Mouse (Mus musculus) kidney, adult 2 months (tissue): ENCODE results near the gene Crk. TPM values are rescaled to one million over a fixed set of nuclear protein-coding genes. Genes with fewer than 3 reads are reported as not detected.

Source experiments
- DNase-seq: peaks from one replicate; pipeline ENCODE4 v3.0.0; 2021
- H3K27ac ChIP-seq: fragments of 200-500 bp; 2 replicates; pipeline ENCODE4 v1.5.1; 2012; ENCODE audit warnings: low read depth, low read length, control low read depth, inconsistent platforms; ENCODE audit not compliant: insufficient read depth
- H3K27me3 ChIP-seq: fragments of 200-500 bp; replicated peaks from 2 replicates; pipeline ENCODE4 v1.6.1; 2012; ENCODE audit warnings: mild to moderate bottlenecking, moderate library complexity, low read length, inconsistent platforms; ENCODE audit not compliant: control insufficient read depth, insufficient read depth
- H3K36me3 ChIP-seq: fragments of 200-500 bp; 2 replicates; pipeline ENCODE4 v1.6.1; 2012; ENCODE audit warnings: mild to moderate bottlenecking, moderate library complexity, low read length, inconsistent platforms; ENCODE audit not compliant: control insufficient read depth, insufficient read depth
- H3K4me1 ChIP-seq: fragments of 200-500 bp; 2 replicates; pipeline ENCODE4 v1.6.1; 2011; ENCODE audit warnings: low read length; ENCODE audit not compliant: control insufficient read depth, insufficient read depth
- H3K4me3 ChIP-seq: fragments of 200-500 bp; 2 replicates; pipeline ENCODE4 v1.5.1; 2011; ENCODE audit warnings: mild to moderate bottlenecking, low read depth, low read length, control low read depth; ENCODE audit not compliant: insufficient read depth
- CTCF ChIP-seq: fragments of 200-500 bp; conservative IDR thresholded peaks from 2 replicates; pipeline ENCODE4 v1.5.1; 2011; ENCODE audit warnings: low read depth, mild to moderate bottlenecking, control low read depth, low read length, moderate library complexity, mixed read lengths; ENCODE audit not compliant: insufficient read depth, insufficient read length
- POLR2A ChIP-seq: fragments of 200-500 bp; IDR thresholded peaks from one replicate; pipeline ENCODE4 v1.6.1; 2011; ENCODE audit warnings: low read depth, low read length, control low read depth
- whole genome bisulfite sequencing: fragments of 180-500 bp; shearing (Covaris S2); methylation state at CpG from one replicate; pipeline ENCODE4 v1.1.7; 2018; 5-methylcytosine and 5-hydroxymethylcytosine counted together
- polyA plus RNA-seq: library from polyadenylated mRNA; depleted of rRNA; stranded (reverse); fragments of >200 nt; gene quantifications from 2 replicates; pipeline ENCODE4 v1.2.3, GENCODE M21; 2012

Crk gene
- polyA plus RNA-seq, 1 experiment, result 48.4 TPM

DNA sequence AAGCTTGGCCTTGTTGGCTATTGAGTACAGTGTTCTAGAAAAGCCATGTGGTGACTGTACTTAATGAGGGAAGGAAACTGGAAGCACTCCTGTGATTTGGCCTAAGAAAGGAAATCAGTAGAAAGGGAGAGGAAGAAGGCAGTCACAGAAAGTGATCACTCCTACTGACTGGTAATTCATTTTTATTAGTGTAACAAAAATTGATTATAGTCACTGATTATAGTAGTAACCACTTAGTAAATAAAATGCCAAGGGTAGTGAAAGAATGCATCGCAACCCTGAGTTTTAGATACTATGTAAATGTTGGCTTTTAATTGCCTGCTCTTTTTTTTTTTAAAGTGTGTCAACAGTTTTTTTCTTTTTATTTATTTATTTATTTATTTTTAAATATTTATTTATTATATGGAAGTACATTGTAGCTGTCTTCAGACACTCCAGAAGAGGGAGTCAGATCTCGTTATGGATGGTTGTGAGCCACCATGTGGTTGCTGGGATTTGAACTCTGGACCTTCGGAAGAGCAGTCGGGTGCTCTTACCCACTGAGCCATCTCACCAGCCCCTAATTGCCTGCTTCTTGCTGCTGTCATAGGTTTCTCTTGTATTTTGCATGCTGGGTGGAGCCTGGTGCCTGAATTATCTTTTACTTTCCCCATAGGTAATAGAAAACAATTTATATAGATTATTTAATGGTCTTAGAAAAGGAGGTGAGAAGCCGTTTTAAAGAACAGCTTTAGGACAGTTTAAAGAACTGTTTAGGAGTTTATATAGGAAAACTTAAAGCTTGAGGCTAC is 56.6 kb downstream of the Crk start:
- H3K27ac ChIP-seq, result no peak overlapping the region
- DNase-seq, result no peak
- TF ChIP-seq POLR2A, result no peak
- no peak for TF ChIP-seq CTCF
- no peaks in the 10 kb centered on the region for H3K36me3 ChIP-seq
- WGBS, result 34% methylated on average over 5 of the region's 5 CpGs
- no peaks in the 10 kb centered on the region for H3K27me3 ChIP-seq
- peaks cover 32% of the 10 kb centered on the region for H3K4me1 ChIP-seq
- H3K4me3 ChIP-seq, result no peak overlapping the region

GRCm38 (mm10) chr11:75736978-75737377 is 57.9 kb downstream of the Crk start:
- H3K36me3 ChIP-seq, result no peaks in the 10 kb centered on the region
- H3K27ac ChIP-seq, result peak overlapping the region; percentile 14; the same call in 1 of the 2 replicates
- H3K4me3 ChIP-seq, result no peak overlapping the region
- peaks cover 39% of the 10 kb centered on the region for H3K4me1 ChIP-seq
- 23% methylated on average over 3 of the region's 3 CpGs for WGBS
- TF ChIP-seq POLR2A (no peak), CTCF (no peak)
- H3K27me3 ChIP-seq, result no peaks in the 10 kb centered on the region
- no peak for DNase-seq

DNA sequence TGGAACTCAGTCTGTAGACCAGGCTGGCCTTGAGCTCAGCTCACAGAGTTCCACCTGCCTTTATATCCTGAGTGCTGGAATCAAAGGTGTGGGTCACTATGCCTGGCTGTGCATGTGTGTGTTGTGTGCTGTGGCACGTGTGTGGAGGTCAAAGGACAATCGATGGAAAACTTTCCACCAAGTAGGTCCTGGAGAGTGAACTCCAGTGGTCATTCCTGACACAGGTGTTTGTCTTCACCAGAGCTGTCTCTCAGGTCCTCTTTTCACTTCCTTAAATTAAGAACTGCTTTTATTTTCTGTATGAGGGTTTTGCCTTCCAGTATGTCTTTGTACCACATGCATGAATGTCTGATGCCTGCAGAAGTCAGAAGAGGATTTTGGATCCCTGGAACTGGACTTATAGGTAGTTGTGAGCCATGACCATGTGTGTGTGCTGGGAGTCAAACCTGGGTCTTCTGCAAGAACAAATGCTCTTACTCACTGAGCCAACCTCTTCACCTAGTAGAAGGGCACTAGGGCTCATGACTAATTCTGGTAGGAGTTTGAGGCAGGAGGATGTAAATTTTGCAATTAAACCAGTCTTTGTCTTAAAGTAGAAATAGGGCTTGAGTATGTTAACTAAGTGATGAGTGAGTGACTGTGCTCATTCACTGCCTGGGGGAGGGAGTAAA is 58.9 kb downstream of the Crk start:
- TF ChIP-seq CTCF (no peak), POLR2A (no peak)

DNA sequence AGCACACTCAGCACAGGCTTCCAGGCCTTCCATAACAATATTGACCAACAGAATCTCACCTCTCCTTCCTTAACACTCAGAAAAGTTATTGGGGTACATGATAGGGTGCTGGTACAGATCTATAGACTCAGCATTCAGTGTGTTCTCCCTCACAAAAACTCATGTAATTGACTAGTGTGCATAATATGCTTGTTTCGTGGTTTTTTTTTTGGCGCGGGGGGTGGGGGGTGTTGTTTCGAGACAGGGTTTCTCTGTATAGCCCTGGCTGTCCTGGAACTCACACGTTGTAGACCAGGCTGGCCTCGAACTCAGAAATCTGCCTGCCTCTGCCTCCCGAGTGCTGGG is 59.4 kb downstream of the Crk start:
- peaks cover 46% of the 10 kb centered on the region for H3K4me1 ChIP-seq
- WGBS, result 88% methylated on average over 7 of the region's 7 CpGs
- TF ChIP-seq CTCF (no peak), POLR2A (no peak)
- no peak overlapping the region for H3K4me3 ChIP-seq
- no peaks in the 10 kb centered on the region for H3K27me3 ChIP-seq
- DNase-seq, result no peak
- no peaks in the 10 kb centered on the region for H3K36me3 ChIP-seq
- H3K27ac ChIP-seq, result no peak overlapping the region

More for the DNA sequence above, 58.9 kb downstream of the Crk start:
- Histone ChIP-seq H3K4me3 (no peak overlapping the region), H3K4me1 (peaks cover 46% of the 10 kb centered on the region), H3K27me3 (no peaks in the 10 kb centered on the region), H3K27ac (no peak overlapping the region), H3K36me3 (no peaks in the 10 kb centered on the region)
- WGBS, result 14% methylated on average over 2 of the region's 2 CpGs
- peak; percentile 38 for DNase-seq

DNA sequence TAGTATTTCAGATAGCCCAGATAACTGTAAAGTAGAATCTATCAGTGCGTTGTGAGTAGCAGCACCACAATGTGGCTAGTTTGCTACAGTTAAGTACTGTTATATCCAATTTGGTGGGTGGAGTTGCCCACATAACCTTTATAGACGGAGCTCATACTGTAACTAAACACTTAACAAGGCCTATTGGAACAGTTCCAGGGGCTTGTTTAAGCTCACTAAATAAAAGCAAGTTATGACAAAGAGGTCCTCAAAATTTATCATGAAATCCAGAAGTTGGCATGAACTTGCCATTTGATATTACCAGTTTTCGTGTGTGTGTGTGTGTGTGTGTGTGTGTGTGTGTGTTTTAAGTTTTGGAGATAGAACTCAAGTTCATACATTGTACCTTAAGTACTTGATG is 61.1 kb downstream of the Crk start:
- H3K4me1 ChIP-seq, result peaks cover 40% of the 10 kb centered on the region
- WGBS, result 40% methylated on average over 3 of the region's 3 CpGs
- no peak overlapping the region for H3K4me3 ChIP-seq
- TF ChIP-seq CTCF, result no peak
- TF ChIP-seq POLR2A, result no peak
- no peaks in the 10 kb centered on the region for H3K36me3 ChIP-seq
- H3K27me3 ChIP-seq, result no peaks in the 10 kb centered on the region
- no peak overlapping the region for H3K27ac ChIP-seq
- no peak for DNase-seq

DNA sequence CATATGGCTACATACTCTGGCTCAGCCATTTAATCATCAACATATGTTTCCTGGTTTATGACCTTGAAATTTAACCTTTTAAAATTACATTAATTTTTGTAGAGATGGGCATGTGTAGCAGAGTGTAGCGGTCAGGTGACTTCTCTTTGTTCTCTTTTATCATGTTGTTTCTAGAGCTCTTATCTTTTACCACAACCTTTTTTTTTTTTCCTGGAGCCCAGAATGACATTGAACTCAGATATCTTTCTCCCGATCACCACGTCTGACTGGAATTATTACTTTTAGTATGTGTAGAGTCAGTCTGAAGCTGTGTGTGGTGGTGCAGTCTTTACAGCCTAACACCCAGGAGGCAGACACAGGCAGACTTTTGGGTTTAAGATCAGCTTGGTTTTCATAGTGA is 62.6 kb downstream of the Crk start:
- no peak overlapping the region for H3K4me3 ChIP-seq
- DNase-seq, result no peak
- H3K27ac ChIP-seq, result peak overlapping the region; percentile 16; the same call in 1 of the 2 replicates
- no peaks in the 10 kb centered on the region for H3K36me3 ChIP-seq
- H3K4me1 ChIP-seq, result peaks cover 37% of the 10 kb centered on the region
- 48% methylated on average over 3 of the region's 3 CpGs for WGBS
- TF ChIP-seq CTCF (no peak), POLR2A (no peak)
- no peaks in the 10 kb centered on the region for H3K27me3 ChIP-seq

GRCm38 (mm10) chr11:75744761-75745160 is 65.7 kb downstream of the Crk start:
- no peaks in the 10 kb centered on the region for H3K27me3 ChIP-seq
- no peak for TF ChIP-seq CTCF
- TF ChIP-seq POLR2A, result no peak
- no peak overlapping the region for H3K27ac ChIP-seq
- WGBS, result 91% methylated on average over 3 of the region's 3 CpGs
- no peak overlapping the region for H3K4me3 ChIP-seq
- H3K4me1 ChIP-seq, result peaks cover 36% of the 10 kb centered on the region
- no peaks in the 10 kb centered on the region for H3K36me3 ChIP-seq
- no peak for DNase-seq
